ENCODE assay signal across 17 mouse cellular contexts in the genomic region with DNA sequence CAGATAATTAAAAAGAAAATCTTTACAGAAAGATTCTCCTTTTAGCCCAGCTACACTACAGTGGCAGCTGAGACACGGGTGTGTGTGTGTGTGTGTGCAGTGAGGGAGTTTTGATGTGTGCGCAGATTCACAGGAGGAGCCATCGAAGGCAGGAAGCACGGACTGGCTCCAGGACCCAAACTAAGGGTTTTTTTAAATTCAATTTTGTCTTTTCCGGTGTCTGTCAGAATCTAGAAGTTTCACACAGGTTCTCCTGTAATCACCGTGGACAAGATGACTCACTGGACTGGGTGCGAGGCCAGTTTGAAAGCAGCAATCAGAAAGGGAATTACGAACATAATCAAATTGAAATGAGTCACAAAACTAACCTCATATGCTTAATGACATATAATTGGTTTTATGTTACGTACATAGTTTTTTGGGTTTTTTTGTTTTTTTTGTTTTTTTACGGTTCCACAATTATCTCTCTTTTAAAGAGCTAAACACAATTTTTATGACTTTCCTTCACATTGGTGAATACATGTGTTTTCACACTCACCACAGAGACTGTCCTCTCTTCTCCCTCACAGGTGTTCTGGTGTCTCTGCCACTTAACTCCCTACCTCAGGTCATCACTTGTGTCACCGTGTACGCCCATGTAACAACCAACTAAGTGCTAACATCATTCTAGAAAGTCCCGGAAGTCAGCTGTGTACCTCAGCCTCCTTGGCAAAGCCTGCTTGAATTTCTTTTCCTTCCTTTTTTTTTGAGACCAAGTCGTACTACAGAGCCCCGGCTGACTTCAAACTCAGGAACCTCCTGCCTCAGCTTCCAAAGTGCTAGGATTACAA. TPM values are rescaled to one million over a fixed set of nuclear protein-coding genes. Genes with fewer than 3 reads are reported as not detected.
DNase-seq lines count a peak whose midpoint lies in the region; ATAC-seq and TF ChIP-seq lines count a peak whose summit lies in the region.
"Had no signal": no experiment of that assay in that cellular context is flagged by ENCODE, and none has a peak within 500 bp of the region (broad histone marks: within the 10 kb centered on the region; RNA-seq: fewer than 3 reads in every experiment).

No protein-coding gene starts in this region.

- no peak for ATAC-seq in lung, postnatal 0 days
- ATAC-seq in activated CD4-positive, CD25-positive, alpha-beta regulatory T cell, adult 4 months = peak; percentile 50
- ATAC-seq in intestine, postnatal 0 days = no peak
- ATAC-seq in heart, embryonic 11.5 days (replicated peaks; ENCODE audit: insufficient number of reproducible peaks, low FRiP score, low TSS enrichment) = no peak
- no peak for ATAC-seq in forebrain, embryonic 16.5 days
- ATAC-seq: hindbrain, embryonic 16.5 days had no signal

- no peak overlapping the region; the same call in 1 of the 2 replicates for H3K27ac ChIP-seq in lung, postnatal 0 days (ENCODE audit: low read length)
- H3K27ac ChIP-seq in intestine, postnatal 0 days (ENCODE audit: low read depth, low read length) = peak overlapping the region; percentile 76
- H3K27ac ChIP-seq in heart, embryonic 11.5 days (ENCODE audit: low read depth, low read length) = no peak overlapping the region
- no peak overlapping the region for H3K27ac ChIP-seq in forebrain, embryonic 16.5 days (ENCODE audit: low read length)
- H3K27ac ChIP-seq: limb, embryonic 15.5 days; lung, embryonic 15.5 days; midbrain, embryonic 12.5 days; neural tube, embryonic 12.5 days had no signal

- H3K36me3 ChIP-seq in lung, postnatal 0 days (ENCODE audit: insufficient read depth, low read length) = peaks cover 11% of the 10 kb centered on the region; the same call in 1 of the 2 replicates
- peaks cover 23% of the 10 kb centered on the region for H3K36me3 ChIP-seq in intestine, postnatal 0 days (ENCODE audit: control insufficient read depth, insufficient read depth)
- H3K36me3 ChIP-seq in heart, embryonic 11.5 days (ENCODE audit: control insufficient read depth, insufficient read depth, low read length) = peaks cover 4% of the 10 kb centered on the region
- H3K36me3 ChIP-seq in forebrain, embryonic 16.5 days (ENCODE audit: control insufficient read depth, insufficient read depth) = peaks cover 2% of the 10 kb centered on the region

- 71% methylated on average over 15 of the region's 15 CpGs for WGBS in lung, postnatal 0 days
- WGBS in intestine, postnatal 0 days = 55% methylated on average over 15 of the region's 15 CpGs
- whole genome bisulfite sequencing in heart, embryonic 11.5 days (ENCODE audit: insufficient replicate concordance) = 88% methylated on average over 15 of the region's 15 CpGs
- 90% methylated on average over 15 of the region's 15 CpGs for WGBS in forebrain, embryonic 16.5 days

- no peaks in the 10 kb centered on the region for H3K9me3 ChIP-seq in lung, postnatal 0 days (ENCODE audit: low read length)
- H3K9me3 ChIP-seq in intestine, postnatal 0 days (ENCODE audit: control insufficient read depth) = no peaks in the 10 kb centered on the region
- no peaks in the 10 kb centered on the region for H3K9me3 ChIP-seq in heart, embryonic 11.5 days (replicated peaks; ENCODE audit: control insufficient read depth, low read length)
- H3K9me3 ChIP-seq in forebrain, embryonic 16.5 days (ENCODE audit: control insufficient read depth, low read length) = no peaks in the 10 kb centered on the region
- H3K9me3 ChIP-seq: limb, embryonic 15.5 days; lung, embryonic 15.5 days; midbrain, embryonic 12.5 days; neural tube, embryonic 12.5 days had no signal

- H3K9ac ChIP-seq in lung, postnatal 0 days (replicated peaks; ENCODE audit: low read depth) = no peak overlapping the region
- H3K9ac ChIP-seq in intestine, postnatal 0 days (ENCODE audit: low read depth, low read length) = no peak overlapping the region
- no peak overlapping the region for H3K9ac ChIP-seq in heart, embryonic 11.5 days (ENCODE audit: low read depth, low read length)
- H3K9ac ChIP-seq in forebrain, embryonic 16.5 days (replicated peaks; ENCODE audit: low read depth, low read length) = no peak overlapping the region
- H3K9ac ChIP-seq: limb, embryonic 15.5 days; lung, embryonic 15.5 days; midbrain, embryonic 12.5 days; neural tube, embryonic 12.5 days had no signal

- no peak for TF ChIP-seq CTCF in lung, postnatal 0 days (IDR thresholded peaks at IDR 0.05)
- TF ChIP-seq CTCF in intestine, postnatal 0 days (IDR thresholded peaks at IDR 0.05; ENCODE audit: low read depth) = no peak

- peaks cover 11% of the 10 kb centered on the region; the same call in 1 of the 2 replicates for H3K4me1 ChIP-seq in lung, postnatal 0 days (ENCODE audit: insufficient read depth, low read depth, low read length)
- H3K4me1 ChIP-seq in intestine, postnatal 0 days (replicated peaks; ENCODE audit: control insufficient read depth, insufficient read depth, low read length) = peaks cover 8% of the 10 kb centered on the region; the same call in 1 of the 2 replicates
- peaks cover 19% of the 10 kb centered on the region for H3K4me1 ChIP-seq in heart, embryonic 11.5 days (ENCODE audit: control insufficient read depth, insufficient read depth, low read length)
- peaks cover 29% of the 10 kb centered on the region for H3K4me1 ChIP-seq in forebrain, embryonic 16.5 days (replicated peaks; ENCODE audit: control insufficient read depth, insufficient read depth, low read length)

- no peaks in the 10 kb centered on the region for H3K27me3 ChIP-seq in lung, postnatal 0 days (replicated peaks; ENCODE audit: insufficient read depth, low read length)
- no peaks in the 10 kb centered on the region for H3K27me3 ChIP-seq in intestine, postnatal 0 days (replicated peaks; ENCODE audit: control insufficient read depth, insufficient read depth, low read length)
- peaks cover 7% of the 10 kb centered on the region for H3K27me3 ChIP-seq in heart, embryonic 11.5 days (ENCODE audit: control insufficient read depth, insufficient read depth, low read length)
- no peaks in the 10 kb centered on the region for H3K27me3 ChIP-seq in forebrain, embryonic 16.5 days (replicated peaks; ENCODE audit: control insufficient read depth, insufficient read depth, low read length)
- H3K27me3 ChIP-seq: limb, embryonic 15.5 days; lung, embryonic 15.5 days; midbrain, embryonic 12.5 days; neural tube, embryonic 12.5 days had no signal

- peak; percentile 40 for DNase-seq in lung, postnatal 0 days (ENCODE audit: low spot score)
- DNase-seq in lung, postnatal 10 days = no peak
- no peak for DNase-seq in frontal cortex, adult 2 months (ENCODE audit: extremely low spot score in 1 of 2, low spot score in 1 of 2)
- DNase-seq: adrenal gland, adult 2 months; cerebellum, adult 9-10 months; embryo, embryonic 11 days; heart, adult 18-20 months; right cerebral cortex, postnatal 4 days had no signal

- H3K4me2 ChIP-seq in lung, postnatal 0 days (replicated peaks; ENCODE audit: low read depth, low read length) = no peak overlapping the region
- H3K4me2 ChIP-seq in intestine, postnatal 0 days (replicated peaks; ENCODE audit: low read depth) = peak overlapping the region; percentile 77
- H3K4me2 ChIP-seq in heart, embryonic 11.5 days = no peak overlapping the region
- H3K4me2 ChIP-seq in forebrain, embryonic 16.5 days (ENCODE audit: low read length) = no peak overlapping the region
- H3K4me2 ChIP-seq: limb, embryonic 15.5 days; midbrain, embryonic 12.5 days; neural tube, embryonic 12.5 days had no signal

- H3K4me3 ChIP-seq in lung, postnatal 0 days (ENCODE audit: low read depth, low read length) = no peak overlapping the region
- H3K4me3 ChIP-seq in intestine, postnatal 0 days (ENCODE audit: low read depth, low read length) = no peak overlapping the region
- H3K4me3 ChIP-seq in heart, embryonic 11.5 days (ENCODE audit: low read depth, low read length) = no peak overlapping the region
- H3K4me3 ChIP-seq in forebrain, embryonic 16.5 days (replicated peaks; ENCODE audit: low read length) = no peak overlapping the region
- H3K4me3 ChIP-seq: limb, embryonic 15.5 days; lung, embryonic 15.5 days; midbrain, embryonic 12.5 days; neural tube, embryonic 12.5 days had no signal

- no peak for TF ChIP-seq EP300 in lung, postnatal 0 days (IDR thresholded peaks at IDR 0.05)

RNA-seq across cellular contexts. Expression of a gene that starts 15.4 kb away (rescaled TPM):
- 9.2 and 12.7 TPM in 2 replicates for polyA plus RNA-seq in lung, postnatal 0 days (2015; fragmentation: Nextera tagmentation; extraction: Ambion mirVana)
- under 1 TPM in 1 of 2 experiments, not detected in 1; 0.26 TPM for polyA plus RNA-seq in activated CD4-positive, CD25-positive, alpha-beta regulatory T cell, adult 4 months (2017; shearing (Covaris generic))
- polyA plus RNA-seq in intestine, postnatal 0 days (2015; fragmentation: Nextera tagmentation; extraction: Ambion mirVana) = 8.9 and 12.4 TPM in 2 replicates
- polyA plus RNA-seq in frontal cortex, adult 2 months (2012; rRNA removed) = 2.8 and 3.7 TPM in 2 replicates
- 208 and 237 TPM in 2 replicates for polyA plus RNA-seq in heart, embryonic 11.5 days (2014; fragmentation: Nextera tagmentation; extraction: Ambion mirVana)
- polyA plus RNA-seq in forebrain, embryonic 16.5 days (2015; fragmentation: Nextera tagmentation; extraction: Ambion mirVana) = 0.77 and 1.3 TPM in 2 replicates

RNA-seq across cellular contexts. Expression of a gene that starts 15.6 kb away (rescaled TPM):
- polyA plus RNA-seq in lung, postnatal 0 days (2015; fragmentation: Nextera tagmentation; extraction: Ambion mirVana) = 1,283 and 1,300 TPM in 2 replicates
- polyA plus RNA-seq in activated CD4-positive, CD25-positive, alpha-beta regulatory T cell, adult 4 months (2017; shearing (Covaris generic)) = 100 to 1,000 TPM; 693 to 929 TPM
- 396 and 417 TPM in 2 replicates for polyA plus RNA-seq in intestine, postnatal 0 days (2015; fragmentation: Nextera tagmentation; extraction: Ambion mirVana)
- polyA plus RNA-seq in frontal cortex, adult 2 months (2012; rRNA removed) = 42.9 and 48.8 TPM in 2 replicates
- polyA plus RNA-seq in heart, embryonic 11.5 days (2014; fragmentation: Nextera tagmentation; extraction: Ambion mirVana) = 878 and 906 TPM in 2 replicates
- 110 and 142 TPM in 2 replicates for polyA plus RNA-seq in forebrain, embryonic 16.5 days (2015; fragmentation: Nextera tagmentation; extraction: Ambion mirVana)

Comparison
In these comparisons a context has a peak if more than half of its experiments do, and no peak if none do; other contexts are left out.
1. RNA of a gene that starts 15.4 kb away (polyA plus RNA-seq): 208 to 237 TPM in heart, embryonic 11.5 days; 9.2 to 12.7 TPM in lung, postnatal 0 days, 8.9 to 12.4 TPM in intestine, postnatal 0 days, 2.8 to 3.7 TPM in frontal cortex, adult 2 months, 0.77 to 1.3 TPM in forebrain, embryonic 16.5 days and 0.26 TPM in activated CD4-positive, CD25-positive, alpha-beta regulatory T cell, adult 4 months; every median in the first group is over 10 times any median in the second.